Mouse (Mus musculus) ES-E14 (cell line): Measurements from ENCODE around the gene Plpp3.

Experiments
- CHD2 ChIP-seq: IDR thresholded peaks from 2 replicates; pipeline ENCODE4 v1.6.1; 2014; ENCODE audit warnings: mild to moderate bottlenecking, low read depth, low read length, inconsistent platforms
- MAFK ChIP-seq: IDR thresholded peaks from 2 replicates; pipeline ENCODE4 v1.6.1; 2014; ENCODE audit warnings: mild to moderate bottlenecking, low read depth, low read length, inconsistent platforms; ENCODE audit not compliant: insufficient read depth
- ZNF384 ChIP-seq: IDR thresholded peaks from 2 replicates; pipeline ENCODE4 v1.6.1; 2012; ENCODE audit warnings: low read depth, low read length, inconsistent platforms

GRCm38 (mm10) chr4:105162014-105162413 is 4.9 kb downstream of the Plpp3 start:
- TF ChIP-seq ZNF384 (no peak), CHD2 (no peak), MAFK (no peak)
